Mouse (Mus musculus) CH12.LX (cell line): ENCODE results near the gene A530064D06Rik.

Experiments
- CHD1 ChIP-seq: IDR thresholded peaks from 2 replicates; pipeline ENCODE4 v1.6.1; 2012; ENCODE audit warnings: low read depth, low read length, improper control_type of control experiment, inconsistent platforms
- CHD2 ChIP-seq: IDR thresholded peaks from 2 replicates; pipeline ENCODE4 v1.6.1; 2011; ENCODE audit warnings: low read length, improper control_type of control experiment
- CTCF ChIP-seq, 2 experiments: IDR thresholded peaks in 1 of 2; conservative IDR thresholded peaks in 1 of 2; 2 replicates each; pipeline ENCODE4 v1.5.1; 2011 to 2012; ENCODE audit warnings: low read depth in 2 of 2, low read length in 2 of 2, improper control_type of control experiment in 1 of 2, inconsistent platforms in 1 of 2, mild to moderate bottlenecking in 1 of 2, moderate library complexity in 1 of 2
- EP300 ChIP-seq: IDR thresholded peaks from 2 replicates; pipeline ENCODE4 v1.6.1; 2011; ENCODE audit warnings: low read length, improper control_type of control experiment
- HCFC1 ChIP-seq: IDR thresholded peaks from 2 replicates; pipeline ENCODE4 v1.6.1; 2012; ENCODE audit warnings: low read depth, mild to moderate bottlenecking, inconsistent platforms, low read length, improper control_type of control experiment
- MAX ChIP-seq: IDR thresholded peaks from 2 replicates; pipeline ENCODE4 v1.6.1; 2011; ENCODE audit warnings: low read length, improper control_type of control experiment
- MEF2A ChIP-seq: IDR thresholded peaks from 2 replicates; pipeline ENCODE4 v1.6.1; 2014; ENCODE audit warnings: low read depth, mild to moderate bottlenecking, inconsistent platforms, low read length, improper control_type of control experiment, borderline replicate concordance
- MXI1 ChIP-seq: IDR thresholded peaks from 2 replicates; pipeline ENCODE4 v1.6.1; 2011; ENCODE audit warnings: mild to moderate bottlenecking, low read depth, low read length, improper control_type of control experiment
- POLR2A ChIP-seq: IDR thresholded peaks from 2 replicates; pipeline ENCODE4 v1.6.1; 2011; ENCODE audit warnings: low read depth, mild to moderate bottlenecking, improper control_type of control experiment, low read length
- TBP ChIP-seq: conservative IDR thresholded peaks from 2 replicates; pipeline ENCODE4 v1.6.1; 2011; ENCODE audit warnings: low read depth, low read length, improper control_type of control experiment
- USF1 ChIP-seq: IDR thresholded peaks from 2 replicates; pipeline ENCODE4 v1.6.1; 2014; ENCODE audit warnings: low read depth, mild to moderate bottlenecking, inconsistent platforms, low read length, improper control_type of control experiment
- ZC3H11A ChIP-seq: IDR thresholded peaks from 2 replicates; pipeline ENCODE4 v1.6.1; 2012; ENCODE audit warnings: low read depth, mild to moderate bottlenecking, inconsistent platforms, low read length, improper control_type of control experiment

GRCm38 (mm10) chr17:48215429-48215828 lies 48.4 kb upstream of the A530064D06Rik start:
- no peak for TF ChIP-seq MAX
- TF ChIP-seq CHD2: no peak
- no peak for TF ChIP-seq POLR2A
- no peak for TF ChIP-seq EP300
- TF ChIP-seq HCFC1: no peak
- TF ChIP-seq CTCF (conservative IDR thresholded peaks at IDR 0.05 in 1 of 2, IDR thresholded peaks at IDR 0.05 in 1 of 2; ENCODE audit: low read depth in 2 of 2, low read length in 2 of 2): no peak
- TF ChIP-seq CHD1: no peak
- TF ChIP-seq TBP: no peak
- TF ChIP-seq MEF2A: no peak
- TF ChIP-seq MXI1: no peak
- TF ChIP-seq ZC3H11A: no peak
- no peak for TF ChIP-seq USF1
